In the genomic region with DNA sequence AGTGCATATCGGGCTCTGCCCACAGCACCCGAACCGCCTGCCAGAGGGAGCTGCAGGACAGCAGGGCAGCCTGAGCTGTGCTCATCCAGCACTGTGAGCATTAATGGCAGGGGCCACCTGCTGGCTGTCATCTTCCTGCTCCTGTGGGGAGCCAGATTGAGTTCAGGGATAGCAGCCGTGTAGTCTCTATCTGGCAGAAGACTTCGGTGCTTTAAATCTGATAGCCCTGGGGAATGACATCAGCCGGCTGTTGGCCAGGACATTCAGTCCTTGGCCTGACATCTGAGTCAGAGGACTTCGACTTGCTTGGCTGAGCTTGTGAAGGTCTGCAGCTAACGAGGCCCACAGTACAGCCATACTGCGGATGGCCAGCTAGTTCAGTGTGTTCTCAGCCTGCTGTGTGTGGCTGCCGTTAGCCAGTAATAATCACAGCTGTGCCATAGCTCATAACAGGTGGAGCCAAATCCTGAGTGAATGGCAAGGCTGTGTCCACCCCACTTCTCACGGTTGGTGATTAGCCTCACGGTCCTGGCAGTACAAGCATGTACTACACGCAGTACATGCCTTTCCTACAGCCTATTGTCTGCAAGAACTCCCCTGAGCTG, we compare ENCODE assay signal across 9 mouse cellular contexts. TPM values are rescaled to one million over a fixed set of nuclear protein-coding genes. Genes with fewer than 3 reads are reported as not detected.
A peak's percentile ranks its signal among the peaks of the same experiment; 100 is the strongest.
DNase-seq lines count a peak whose midpoint lies in the region; ATAC-seq and TF ChIP-seq lines count a peak whose summit lies in the region.
"Had no signal": no experiment of that assay in that cellular context is flagged by ENCODE, and none has a peak within 500 bp of the region (broad histone marks: within the 10 kb centered on the region; RNA-seq: fewer than 3 reads in every experiment).

No protein-coding gene starts in this region.

- no peaks in the 10 kb centered on the region for H3K4me1 ChIP-seq in forebrain, embryonic 15.5 days
- peaks cover 24% of the 10 kb centered on the region for H3K4me1 ChIP-seq in hindbrain, embryonic 10.5 days (replicated peaks)
- peaks cover 11% of the 10 kb centered on the region for H3K4me1 ChIP-seq in limb, embryonic 12.5 days (replicated peaks)
- peaks cover 4% of the 10 kb centered on the region; the same call in 1 of the 2 replicates for H3K4me1 ChIP-seq in midbrain, embryonic 14.5 days (ENCODE audit: control insufficient read depth, insufficient read depth, low read length)

- 37% methylated on average over 13 of the region's 13 CpGs for WGBS in forebrain, embryonic 15.5 days
- 57% methylated on average over 13 of the region's 13 CpGs for WGBS in hindbrain, embryonic 10.5 days
- WGBS in limb, embryonic 12.5 days: 47% methylated on average over 13 of the region's 13 CpGs
- WGBS in midbrain, embryonic 14.5 days: 33% methylated on average over 13 of the region's 13 CpGs

- in situ Hi-C loops in Patski (cut with MboI; ENCODE audit: low pct_unique_long_range_greater_than_20kb): no loop called here

- no peak overlapping the region for H3K4me3 ChIP-seq in forebrain, embryonic 15.5 days
- no peak overlapping the region for H3K4me3 ChIP-seq in hindbrain, embryonic 10.5 days
- no peak overlapping the region for H3K4me3 ChIP-seq in limb, embryonic 12.5 days (replicated peaks)
- H3K4me3 ChIP-seq in midbrain, embryonic 14.5 days (replicated peaks; ENCODE audit: low read depth, low read length): no peak overlapping the region
- H3K4me3 ChIP-seq: erythroblast, embryonic 14.5 days had no signal

- POLR2A ChIA-PET in Patski (lab: Charles Lee): no interaction called here

- DNase-seq in Patski (ENCODE audit: low read depth, low spot score): peak; percentile 86
- peak; percentile 49 for DNase-seq in hindbrain, embryonic 10.5 days (ENCODE audit: low spot score)
- no peak for DNase-seq in midbrain, embryonic 14.5 days
- no peak for DNase-seq in thymus, postnatal 14 days
- no peak for DNase-seq in left cerebral cortex, adult 11 months (ENCODE audit: low spot score)

- no peak overlapping the region for H3K4me2 ChIP-seq in forebrain, embryonic 15.5 days (replicated peaks)
- no peak overlapping the region for H3K4me2 ChIP-seq in limb, embryonic 12.5 days
- no peak overlapping the region for H3K4me2 ChIP-seq in midbrain, embryonic 14.5 days (ENCODE audit: low read length)

- no peaks in the 10 kb centered on the region for H3K27me3 ChIP-seq in Patski
- no peaks in the 10 kb centered on the region for H3K27me3 ChIP-seq in forebrain, embryonic 15.5 days
- H3K27me3 ChIP-seq in hindbrain, embryonic 10.5 days (ENCODE audit: insufficient read depth, poor library complexity, severe bottlenecking): no peaks in the 10 kb centered on the region
- H3K27me3 ChIP-seq in limb, embryonic 12.5 days: no peaks in the 10 kb centered on the region
- no peaks in the 10 kb centered on the region for H3K27me3 ChIP-seq in midbrain, embryonic 14.5 days (ENCODE audit: control insufficient read depth, insufficient read depth, low read length)

- no peaks in the 10 kb centered on the region for H3K9me3 ChIP-seq in forebrain, embryonic 15.5 days
- H3K9me3 ChIP-seq in hindbrain, embryonic 10.5 days: no peaks in the 10 kb centered on the region
- no peaks in the 10 kb centered on the region for H3K9me3 ChIP-seq in limb, embryonic 12.5 days
- H3K9me3 ChIP-seq in midbrain, embryonic 14.5 days (ENCODE audit: control insufficient read depth, low read length): no peaks in the 10 kb centered on the region

- H3K27ac ChIP-seq in forebrain, embryonic 15.5 days (replicated peaks): no peak overlapping the region
- H3K27ac ChIP-seq in hindbrain, embryonic 10.5 days: peak overlapping the region; percentile 80
- H3K27ac ChIP-seq in limb, embryonic 12.5 days: peak overlapping the region; percentile 74
- H3K27ac ChIP-seq in midbrain, embryonic 14.5 days (replicated peaks; ENCODE audit: low read depth, low read length): peak overlapping the region; percentile 45; the same call in 1 of the 2 replicates

- no peak overlapping the region for H3K9ac ChIP-seq in forebrain, embryonic 15.5 days (replicated peaks)
- H3K9ac ChIP-seq in limb, embryonic 12.5 days (replicated peaks): no peak overlapping the region
- no peak overlapping the region for H3K9ac ChIP-seq in midbrain, embryonic 14.5 days (replicated peaks; ENCODE audit: low read length)

- H3K36me3 ChIP-seq in forebrain, embryonic 15.5 days: no peaks in the 10 kb centered on the region
- no peaks in the 10 kb centered on the region for H3K36me3 ChIP-seq in hindbrain, embryonic 10.5 days
- no peaks in the 10 kb centered on the region for H3K36me3 ChIP-seq in limb, embryonic 12.5 days
- no peaks in the 10 kb centered on the region for H3K36me3 ChIP-seq in midbrain, embryonic 14.5 days (ENCODE audit: control insufficient read depth, insufficient read depth, low read length)

- CTCF ChIA-PET in Patski (lab: Charles Lee): interaction anchor here (0.9 to 1.4 kb wide), 6 partner anchors 21 to 130 kb away, joined by 3 to 7 read pairs (median 4); no protein-coding TSS in a partner anchor

- peak; percentile 97 for ATAC-seq in Patski
- ATAC-seq in cerebellum, adult (ENCODE audit: insufficient number of reproducible peaks, low FRiP score, low TSS enrichment): peak; percentile 72
- ATAC-seq in forebrain, embryonic 15.5 days (replicated peaks): peak; percentile 73
- ATAC-seq in limb, embryonic 12.5 days (ENCODE audit: insufficient number of reproducible peaks, insufficient read depth, low FRiP score, low TSS enrichment, low read depth): peak; percentile 79; the same call in 1 of the 2 replicates
- peak; percentile 46 for ATAC-seq in midbrain, embryonic 14.5 days (ENCODE audit: low FRiP score, low TSS enrichment)

- peak; percentile 81 for TF ChIP-seq CTCF in Patski (IDR thresholded peaks at IDR 0.05)

RNA-seq across cellular contexts. Expression of a gene that starts 35.7 kb away (rescaled TPM):
- polyA plus RNA-seq in Patski (2021): 13.4 TPM
- polyA plus RNA-seq in forebrain, embryonic 15.5 days (2015; fragmentation: Nextera tagmentation; extraction: Ambion mirVana): 26.1 and 29.9 TPM in 2 replicates
- 67.8 and 105 TPM in 2 replicates for polyA plus RNA-seq in hindbrain, embryonic 10.5 days (2016; fragmentation: Nextera tagmentation; extraction: Ambion mirVana)
- 74.5 and 78.1 TPM in 2 replicates for polyA plus RNA-seq in limb, embryonic 12.5 days (2016; fragmentation: Nextera tagmentation; extraction: Ambion mirVana)
- polyA plus RNA-seq in midbrain, embryonic 14.5 days (2014; fragmentation: Nextera tagmentation; extraction: Ambion mirVana): 7.1 and 16.3 TPM in 2 replicates

RNA-seq across cellular contexts. Expression of a gene that starts 53.5 kb away (rescaled TPM):
- 0.08 TPM for polyA plus RNA-seq in Patski (2021)
- polyA plus RNA-seq in forebrain, embryonic 15.5 days (2015; fragmentation: Nextera tagmentation; extraction: Ambion mirVana): 3.2 and 6.9 TPM in 2 replicates
- 10.2 TPM in 2 replicates for polyA plus RNA-seq in hindbrain, embryonic 10.5 days (2016; fragmentation: Nextera tagmentation; extraction: Ambion mirVana)
- polyA plus RNA-seq in limb, embryonic 12.5 days (2016; fragmentation: Nextera tagmentation; extraction: Ambion mirVana): 11.9 and 13.0 TPM in 2 replicates
- polyA plus RNA-seq in midbrain, embryonic 14.5 days (2014; fragmentation: Nextera tagmentation; extraction: Ambion mirVana): 24.0 and 25.3 TPM in 2 replicates

Comparison
In these comparisons a context has a peak if more than half of its experiments do, and no peak if none do; other contexts are left out.
1. ATAC-seq: peak in every context shown above with its lines; median percentile 97 in Patski; 79 in limb, embryonic 12.5 days; 73 in forebrain, embryonic 15.5 days; 72 in cerebellum, adult; 46 in midbrain, embryonic 14.5 days.
2. DNase-seq: peak in Patski (single experiment) and hindbrain, embryonic 10.5 days (single experiment); none in midbrain, embryonic 14.5 days (single experiment), thymus, postnatal 14 days (single experiment) and left cerebral cortex, adult 11 months (single experiment).